Mouse (Mus musculus) limb, embryonic 10.5 days (tissue): ENCODE measurements at regions not wholly inside any gene's neighbourhood (a gene's known extent, or its start where the extent isn't known, plus 50 kb on each side); places are given as distances from the start of the nearest gene placed in this dataset.

Experiments
- DNase-seq: peaks from one replicate; pipeline ENCODE4 v3.0.0-alpha.2; 2017; ENCODE audit warnings: low spot score
- H3K27ac ChIP-seq: fragments of 300-500 bp; sonication (generic); 2 replicates; pipeline ENCODE4 v1.5.1; 2016; ENCODE audit warnings: mild to moderate bottlenecking
- H3K27me3 ChIP-seq: fragments of 300-500 bp; sonication (generic); 2 replicates; pipeline ENCODE4 v1.6.1; 2016; ENCODE audit warnings: low read depth, mild to moderate bottlenecking; ENCODE audit not compliant: poor library complexity, severe bottlenecking
- H3K36me3 ChIP-seq: fragments of 300-500 bp; sonication (generic); 2 replicates; pipeline ENCODE4 v1.6.1; 2016; ENCODE audit warnings: mild to moderate bottlenecking, moderate library complexity
- H3K4me1 ChIP-seq: fragments of 300-500 bp; sonication (generic); 2 replicates; pipeline ENCODE4 v1.6.1; 2016
- H3K4me3 ChIP-seq: fragments of 300-500 bp; sonication (generic); 2 replicates; pipeline ENCODE4 v1.5.1; 2016; ENCODE audit warnings: mild to moderate bottlenecking, moderate library complexity
- H3K9me3 ChIP-seq: fragments of 300-500 bp; sonication (generic); replicated peaks from 2 replicates; pipeline ENCODE4 v1.6.1; 2016; ENCODE audit warnings: mild to moderate bottlenecking
- WGBS: fragments of 180-500 bp; shearing (Covaris S2); methylation state at CpG from one replicate; pipeline ENCODE4 v1.1.7; 2016; 5-methylcytosine and 5-hydroxymethylcytosine counted together

DNA sequence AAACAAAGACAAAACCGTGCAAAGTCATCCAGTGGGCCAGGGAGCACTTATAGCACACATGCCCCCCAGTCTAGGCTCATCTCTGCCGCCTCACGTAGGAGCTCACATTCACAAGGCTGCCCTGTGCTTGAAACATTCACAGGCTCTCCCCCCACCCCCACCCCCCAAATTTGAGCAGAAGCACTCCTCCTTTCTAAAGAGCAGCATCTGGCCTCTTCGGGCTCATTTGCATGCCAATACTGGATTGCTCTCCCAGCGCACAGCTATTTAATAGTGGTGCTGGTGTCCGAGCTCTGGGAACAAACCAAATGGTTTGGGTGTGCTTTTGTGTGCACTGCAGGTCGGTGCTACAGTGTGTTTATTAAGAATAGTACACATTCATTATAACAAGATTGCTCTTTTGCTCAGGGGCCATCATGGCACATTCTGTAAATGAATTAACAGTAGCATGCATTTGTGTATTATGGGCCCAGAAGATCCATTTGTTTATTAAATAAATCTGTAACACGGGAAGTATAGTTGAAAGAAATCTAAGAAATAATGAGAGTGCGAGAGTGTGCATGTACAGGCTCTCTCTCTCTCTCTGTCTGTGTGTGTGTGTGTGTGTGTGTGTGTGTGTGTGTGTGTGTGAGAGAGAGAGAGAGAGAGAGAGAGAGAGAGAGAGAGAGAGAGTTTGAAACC is 108.3 kb upstream of the Zeb2 start:
- Histone ChIP-seq H3K36me3 (no peaks in the 10 kb centered on the region), H3K27ac (0 out of 2 replicates have a peak overlapping the region, but pooled peaks have one; percentile 5), H3K4me3 (no peak overlapping the region), H3K27me3 (peaks cover 21% of the 10 kb centered on the region), H3K4me1 (peaks cover 55% of the 10 kb centered on the region), H3K9me3 (no peaks in the 10 kb centered on the region)
- no peak for DNase-seq
- 24% methylated on average over 9 of the region's 9 CpGs for WGBS

DNA sequence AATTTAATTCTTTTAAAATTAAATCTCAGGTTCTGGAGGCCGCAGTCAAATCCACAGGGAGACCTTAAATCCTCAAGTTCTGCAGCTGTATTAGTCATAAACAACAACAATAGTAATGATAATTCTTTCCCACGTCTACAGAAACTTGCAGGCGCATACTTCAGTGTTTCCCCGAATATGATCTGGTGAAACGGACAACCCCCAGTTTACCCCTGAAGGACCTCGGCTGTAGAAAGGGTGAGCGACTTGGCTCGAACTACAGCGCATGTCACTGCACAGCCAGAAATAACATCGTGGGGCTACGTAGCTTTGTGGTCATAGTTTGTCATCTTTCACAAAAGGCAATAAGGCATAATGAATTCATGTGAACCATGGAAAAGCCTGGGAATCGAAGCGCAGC is 105.0 kb upstream of the Zeb2 start:
- 89% methylated on average over 13 of the region's 13 CpGs for WGBS
- H3K4me3 ChIP-seq, result no peak overlapping the region
- no peaks in the 10 kb centered on the region for H3K9me3 ChIP-seq
- H3K36me3 ChIP-seq, result no peaks in the 10 kb centered on the region
- peaks cover 16% of the 10 kb centered on the region; the same call in 1 of the 2 replicates for H3K27me3 ChIP-seq
- no peak for DNase-seq
- peaks cover 37% of the 10 kb centered on the region for H3K4me1 ChIP-seq
- H3K27ac ChIP-seq, result 0 out of 2 replicates have a peak overlapping the region, but pooled peaks have one; percentile 4

DNA sequence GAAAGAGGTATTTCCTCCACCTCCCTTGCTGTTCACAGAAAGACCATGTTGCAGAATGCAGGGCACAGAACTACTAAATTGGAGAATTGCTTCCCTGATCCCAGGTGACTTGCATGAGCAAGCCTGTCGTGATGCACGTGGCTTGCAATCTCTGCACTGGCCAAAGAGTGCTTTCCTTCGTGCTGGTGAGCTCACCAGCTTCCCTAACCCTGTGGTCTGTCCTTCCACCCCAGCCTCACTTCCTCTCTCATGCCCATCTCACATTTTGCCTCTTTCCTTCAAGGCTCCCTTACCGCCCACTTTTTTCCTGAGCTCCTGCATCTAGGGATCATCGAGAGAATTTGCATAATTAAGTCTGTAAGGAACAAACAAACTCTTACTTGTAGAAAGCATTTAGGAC is 102.7 kb upstream of the Zeb2 start:
- no peak overlapping the region for H3K27ac ChIP-seq
- H3K27me3 ChIP-seq, result peaks cover 14% of the 10 kb centered on the region; the same call in 1 of the 2 replicates
- no peaks in the 10 kb centered on the region for H3K36me3 ChIP-seq
- H3K9me3 ChIP-seq, result no peaks in the 10 kb centered on the region
- H3K4me3 ChIP-seq, result no peak overlapping the region
- no peak for DNase-seq
- H3K4me1 ChIP-seq, result peaks cover 14% of the 10 kb centered on the region
- WGBS, result 54% methylated on average over 5 of the region's 5 CpGs

DNA sequence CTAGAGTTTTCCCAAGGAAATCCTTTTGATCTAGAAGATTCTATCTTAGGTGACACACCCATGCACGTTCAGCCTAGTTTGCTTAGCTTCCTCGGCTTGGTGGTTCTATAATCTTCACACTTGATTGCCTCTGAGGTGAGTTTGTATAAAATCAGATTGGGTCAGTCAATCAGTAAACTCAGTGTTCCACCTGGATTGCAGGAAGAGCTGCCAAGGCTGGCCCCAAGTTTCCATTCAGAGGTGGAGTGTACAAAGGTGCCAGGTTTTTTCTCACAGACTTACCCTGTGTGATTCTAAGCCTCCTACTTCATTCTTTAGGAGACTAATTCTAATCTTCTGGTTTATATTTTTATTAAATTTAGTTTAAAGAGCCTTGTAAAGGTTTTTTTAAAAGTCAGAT is 95.6 kb upstream of the Zeb2 start:
- Histone ChIP-seq H3K36me3 (no peaks in the 10 kb centered on the region), H3K9me3 (no peaks in the 10 kb centered on the region), H3K27me3 (no peaks in the 10 kb centered on the region), H3K27ac (no peak overlapping the region), H3K4me3 (no peak overlapping the region), H3K4me1 (no peaks in the 10 kb centered on the region)
- no peak for DNase-seq
- 82% methylated on average over 2 of the region's 2 CpGs for WGBS

DNA sequence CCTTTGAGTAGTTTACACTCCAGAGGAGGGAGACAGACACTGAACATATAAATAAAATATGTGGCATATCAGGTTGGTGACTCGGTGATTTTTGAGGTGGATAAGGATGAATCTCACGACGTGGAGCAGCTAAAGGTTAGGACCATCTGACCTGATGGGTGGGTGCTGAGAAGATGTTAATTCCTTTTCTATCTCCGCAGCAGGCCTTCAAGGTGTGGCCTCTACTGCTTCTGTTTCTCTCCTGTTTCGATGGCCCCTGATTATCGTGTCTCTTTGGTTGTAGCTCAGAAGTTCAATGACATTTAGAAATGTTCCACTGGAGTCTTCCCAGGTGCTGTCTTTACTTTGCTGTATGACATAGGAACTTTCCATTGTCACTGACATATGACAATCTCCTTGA is 91.3 kb upstream of the Zeb2 start:
- Histone ChIP-seq H3K27ac (no peak overlapping the region), H3K9me3 (no peaks in the 10 kb centered on the region), H3K27me3 (no peaks in the 10 kb centered on the region), H3K36me3 (no peaks in the 10 kb centered on the region), H3K4me3 (no peak overlapping the region), H3K4me1 (peaks cover 23% of the 10 kb centered on the region)
- no peak for DNase-seq
- 89% methylated on average over 6 of the region's 6 CpGs for WGBS

DNA sequence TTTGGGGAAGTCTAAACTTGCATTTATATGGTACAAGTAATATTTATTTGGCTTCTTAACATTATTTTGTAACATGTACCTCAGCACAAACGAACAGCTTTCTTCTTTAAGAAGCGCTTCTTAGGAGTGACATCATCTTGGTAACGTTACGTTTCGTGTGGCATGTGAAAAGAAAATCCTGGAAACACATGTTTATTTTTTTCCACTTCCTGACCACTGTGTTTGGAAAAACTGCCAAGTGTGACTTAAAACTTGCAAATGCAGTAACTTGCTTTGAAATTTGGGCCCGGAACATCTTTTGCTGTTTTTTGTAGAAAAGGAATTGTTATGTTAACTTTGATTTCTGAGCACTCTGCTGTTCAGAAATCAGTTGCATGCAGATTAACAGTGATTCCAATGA is 88.6 kb upstream of the Zeb2 start:
- Histone ChIP-seq H3K27ac (no peak overlapping the region), H3K9me3 (no peaks in the 10 kb centered on the region), H3K4me3 (no peak overlapping the region), H3K36me3 (no peaks in the 10 kb centered on the region), H3K27me3 (no peaks in the 10 kb centered on the region), H3K4me1 (peaks cover 23% of the 10 kb centered on the region)
- WGBS, result 54% methylated on average over 6 of the region's 6 CpGs
- DNase-seq, result no peak

DNA sequence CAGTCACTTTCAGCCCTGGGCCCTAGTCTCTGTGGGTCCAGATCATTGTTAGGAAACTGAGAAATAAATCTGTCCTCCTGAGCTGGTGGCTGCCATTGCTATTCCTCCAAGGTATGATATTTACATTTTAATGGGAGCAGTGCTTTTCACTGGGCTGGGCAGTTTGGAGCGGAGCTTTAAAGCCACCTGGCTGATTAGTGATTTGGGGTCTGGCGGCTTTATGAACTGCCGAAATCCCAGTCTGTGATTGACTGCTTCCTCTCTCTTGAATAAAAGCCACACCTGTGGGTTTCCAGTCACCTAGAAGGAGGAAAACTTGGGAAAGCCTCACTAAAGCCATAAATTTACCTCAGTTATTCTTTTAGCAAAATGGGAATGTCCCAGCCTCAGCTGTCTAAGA is 88.0 kb upstream of the Zeb2 start:
- DNase-seq, result peak; percentile 50
- H3K27me3 ChIP-seq, result no peaks in the 10 kb centered on the region
- H3K27ac ChIP-seq, result peak overlapping the region; percentile 38; the same call in 1 of the 2 replicates
- no peaks in the 10 kb centered on the region for H3K36me3 ChIP-seq
- H3K4me1 ChIP-seq, result peaks cover 23% of the 10 kb centered on the region
- H3K4me3 ChIP-seq, result no peak overlapping the region
- WGBS, result 15% methylated on average over 3 of the region's 3 CpGs
- no peaks in the 10 kb centered on the region for H3K9me3 ChIP-seq

DNA sequence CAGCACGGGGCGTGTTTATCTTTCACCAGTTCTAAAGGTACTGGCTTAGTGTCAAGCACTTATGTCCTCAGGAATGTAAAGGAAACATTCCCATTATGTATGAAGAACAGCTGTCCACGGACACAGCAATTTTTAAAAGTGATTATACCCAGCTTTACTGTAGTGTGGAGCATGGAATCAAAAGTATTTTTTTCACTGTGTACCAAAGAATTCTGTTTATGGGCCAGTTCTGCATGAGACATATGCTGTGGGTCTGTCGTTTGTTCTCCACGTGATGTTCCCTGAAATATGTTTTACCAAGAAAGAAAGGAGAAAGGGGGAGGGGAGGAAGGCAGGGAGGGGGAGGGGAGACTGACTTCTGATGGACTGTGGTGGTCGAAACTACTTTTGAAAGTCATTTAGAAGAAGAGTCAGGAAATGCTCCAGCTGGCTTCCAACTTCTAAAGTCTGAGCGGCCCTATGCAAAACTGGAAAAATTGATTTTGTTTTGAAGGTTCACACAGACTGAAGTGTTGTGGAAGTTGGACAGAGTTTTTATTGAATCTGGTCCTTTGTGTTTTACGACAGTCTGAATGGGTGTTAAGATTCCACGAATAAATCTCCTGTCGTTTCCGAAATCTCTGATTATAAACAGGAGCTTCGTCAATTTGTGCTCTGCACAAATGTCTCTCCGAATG is 80.9 kb upstream of the Zeb2 start:
- Histone ChIP-seq H3K27ac (no peak overlapping the region), H3K9me3 (no peaks in the 10 kb centered on the region), H3K27me3 (no peaks in the 10 kb centered on the region), H3K4me3 (no peak overlapping the region), H3K36me3 (no peaks in the 10 kb centered on the region), H3K4me1 (no peaks in the 10 kb centered on the region)
- 71% methylated on average over 13 of the region's 13 CpGs for WGBS
- no peak for DNase-seq

DNA sequence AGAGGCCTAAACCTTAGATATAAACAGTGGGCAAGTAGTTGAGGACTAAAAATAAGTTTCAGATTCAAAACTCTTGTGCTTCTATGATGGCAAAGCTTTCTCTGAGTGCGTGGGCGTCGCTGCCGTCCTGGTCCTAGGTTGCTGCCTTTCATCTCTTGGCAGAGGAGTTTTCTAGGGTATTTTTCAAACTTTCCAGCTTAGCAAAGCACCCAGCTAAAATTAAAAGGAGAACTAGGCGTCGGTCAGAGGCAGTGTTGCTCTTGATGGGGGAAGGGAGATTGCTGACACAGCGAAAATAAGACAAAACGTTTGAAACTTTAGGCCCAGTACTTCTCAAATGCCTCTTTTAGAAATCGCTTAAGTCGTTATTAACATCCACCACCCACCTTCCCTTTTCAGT is 80.1 kb upstream of the Zeb2 start:
- Histone ChIP-seq H3K4me3 (no peak overlapping the region), H3K9me3 (no peaks in the 10 kb centered on the region), H3K27me3 (no peaks in the 10 kb centered on the region), H3K27ac (no peak overlapping the region), H3K36me3 (no peaks in the 10 kb centered on the region), H3K4me1 (no peaks in the 10 kb centered on the region)
- 85% methylated on average over 10 of the region's 10 CpGs for WGBS
- DNase-seq, result no peak

DNA sequence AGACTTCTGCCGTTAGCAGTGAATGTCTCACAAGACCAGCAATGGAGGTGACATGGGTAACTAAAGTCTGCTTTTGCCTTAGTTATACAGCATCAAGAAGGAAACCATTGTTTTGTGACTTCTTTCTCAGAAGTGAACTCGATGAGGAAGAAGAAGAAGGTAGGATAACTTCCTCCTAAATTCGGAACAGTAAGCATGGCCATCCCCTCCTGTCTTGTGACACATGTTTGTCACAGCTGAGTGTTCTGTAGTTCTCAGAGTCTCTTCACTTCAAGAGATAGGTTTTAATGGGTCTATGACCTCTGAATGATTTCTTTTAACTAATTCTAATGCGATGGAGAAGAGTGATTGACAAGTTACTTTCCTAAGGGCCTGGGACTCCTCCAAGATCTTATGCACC is 79.3 kb upstream of the Zeb2 start:
- WGBS, result 92% methylated on average over 4 of the region's 4 CpGs
- Histone ChIP-seq H3K36me3 (no peaks in the 10 kb centered on the region), H3K4me1 (no peaks in the 10 kb centered on the region), H3K27me3 (no peaks in the 10 kb centered on the region), H3K27ac (no peak overlapping the region), H3K4me3 (no peak overlapping the region), H3K9me3 (no peaks in the 10 kb centered on the region)
- no peak for DNase-seq

DNA sequence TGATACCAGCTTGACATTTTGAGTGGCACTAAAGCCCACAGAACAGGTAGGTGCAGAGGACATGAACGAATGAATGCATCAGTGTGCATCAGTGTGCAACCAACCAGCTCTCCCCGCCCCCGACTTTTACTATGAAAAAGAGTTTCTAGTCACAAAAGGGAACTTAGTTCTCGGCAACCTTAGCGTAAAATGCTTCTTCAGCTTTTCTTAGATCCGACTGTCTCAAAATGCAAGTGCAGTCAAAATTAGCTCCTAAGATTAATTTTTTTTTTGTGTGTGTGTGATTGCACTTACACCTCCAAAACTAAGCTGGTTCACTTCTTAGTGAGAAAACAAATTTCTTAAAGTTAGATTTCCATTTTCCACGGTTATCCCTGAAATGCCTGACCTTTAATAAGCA is 77.1 kb upstream of the Zeb2 start:
- 94% methylated on average over 7 of the region's 7 CpGs for WGBS
- no peaks in the 10 kb centered on the region for H3K27me3 ChIP-seq
- DNase-seq, result no peak
- H3K36me3 ChIP-seq, result no peaks in the 10 kb centered on the region
- H3K9me3 ChIP-seq, result no peaks in the 10 kb centered on the region
- no peak overlapping the region for H3K27ac ChIP-seq
- no peak overlapping the region for H3K4me3 ChIP-seq
- H3K4me1 ChIP-seq, result no peaks in the 10 kb centered on the region

DNA sequence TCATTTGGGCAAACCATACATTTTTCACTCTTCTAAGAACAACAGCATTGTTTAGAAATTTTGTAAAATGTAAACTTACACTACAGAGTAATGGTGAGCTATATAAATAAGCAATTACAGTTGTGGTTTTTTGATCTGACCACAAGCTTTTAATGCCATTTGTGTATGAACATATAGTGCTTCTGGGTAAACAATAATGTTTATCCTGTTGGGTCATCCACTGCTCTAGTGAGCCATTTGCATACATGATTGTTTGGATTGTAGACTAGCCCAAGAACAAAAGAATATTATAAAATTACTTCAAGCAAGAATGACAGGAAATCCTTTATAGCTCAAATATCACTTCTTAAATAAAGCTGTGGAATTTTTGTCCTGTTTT is 68.4 kb upstream of the Zeb2 start:
- no peak for DNase-seq
- Histone ChIP-seq H3K27me3 (0 out of 2 replicates have a peak, but pooled peaks cover 8% of the 10 kb centered on the region), H3K27ac (0 out of 2 replicates have a peak overlapping the region, but pooled peaks have one; percentile 75), H3K4me1 (peaks cover 19% of the 10 kb centered on the region), H3K36me3 (no peaks in the 10 kb centered on the region), H3K9me3 (no peaks in the 10 kb centered on the region), H3K4me3 (no peak overlapping the region)

DNA sequence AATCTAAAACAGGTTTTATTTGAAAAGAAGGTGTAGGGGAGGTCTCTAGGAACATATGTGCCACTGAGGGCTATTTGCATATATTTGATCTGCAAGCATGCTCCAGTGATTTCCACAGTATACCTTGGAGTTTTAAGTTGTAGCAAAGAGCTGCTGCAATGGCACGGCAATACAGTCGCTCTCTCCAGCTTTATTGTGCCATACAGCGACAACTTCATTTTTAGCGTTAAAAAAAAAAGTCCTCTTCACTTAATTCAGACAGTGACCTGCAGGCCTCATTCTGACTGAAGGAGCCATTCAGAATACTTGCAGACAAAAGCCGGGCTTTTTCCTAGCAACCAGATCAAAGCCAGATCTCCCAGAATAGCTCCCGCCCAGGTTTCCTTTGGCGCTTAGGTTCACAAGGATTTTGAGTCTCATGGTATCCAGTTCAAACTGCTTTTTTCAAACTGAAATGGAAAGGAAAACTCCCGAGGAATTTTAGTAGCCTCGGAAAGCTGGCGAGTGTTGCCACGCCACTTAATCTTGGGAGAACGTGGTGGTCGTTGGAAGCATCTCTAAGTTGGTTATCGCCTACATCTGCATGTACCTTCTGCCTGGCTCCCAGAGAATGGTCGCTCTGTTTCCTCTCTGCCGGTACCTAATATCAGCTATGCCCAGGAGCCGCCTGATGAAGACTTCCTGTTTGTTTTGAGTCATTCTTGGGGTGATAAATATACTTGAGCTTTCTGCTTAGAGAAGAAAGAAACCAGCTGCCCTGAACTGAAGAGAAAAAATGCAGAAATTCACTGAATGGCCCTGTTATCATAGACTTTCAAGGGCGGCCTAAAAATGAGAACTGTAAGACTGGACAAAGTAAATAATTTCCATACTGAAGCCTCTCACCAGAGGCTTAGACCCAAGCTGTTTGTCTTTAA is 67.8 kb upstream of the Zeb2 start:
- Histone ChIP-seq H3K4me1 (peaks cover 19% of the 10 kb centered on the region), H3K4me3 (peak overlapping the region; percentile 29; the same call in 1 of the 2 replicates), H3K9me3 (no peaks in the 10 kb centered on the region), H3K27ac (peak overlapping the region; percentile 75; the same call in 1 of the 2 replicates), H3K36me3 (no peaks in the 10 kb centered on the region), H3K27me3 (0 out of 2 replicates have a peak, but pooled peaks cover 8% of the 10 kb centered on the region)
- peak; percentile 40 for DNase-seq
- 12% methylated on average over 18 of the region's 18 CpGs for WGBS
